Mouse (Mus musculus): ENCODE measurements at regions not wholly inside any gene's neighbourhood (a gene's known extent, or its start where the extent isn't known, plus 50 kb on each side); places are given as distances from the start of the nearest gene placed in this dataset.

GRCm38 (mm10) chr1:57083134-57083533 lies 104.7 kb upstream of the Satb2 start:
- no peak for TF ChIP-seq EP300 (IDR thresholded peaks at IDR 0.05; ENCODE audit: insufficient read depth, low read depth, low read length)
- H3K27ac ChIP-seq = no peak overlapping the region
- WGBS = 82% methylated on average over 17 of the region's 17 CpGs

GRCm38 (mm10) chr1:57083540-57084083 lies 105.2 kb upstream of the Satb2 start:
- no peak for DNase-seq
- WGBS = 84% methylated on average over 6 of the region's 6 CpGs
- H3K4me1 ChIP-seq (ENCODE audit: control insufficient read depth, insufficient read depth, low read length) = no peaks in the 10 kb centered on the region
- H3K9ac ChIP-seq (ENCODE audit: low read depth, low read length) = no peak overlapping the region
- no peak overlapping the region for H3K27ac ChIP-seq
- intact Hi-C loops (cut with DNase I) = no loop called here
- TF ChIP-seq POLR2A (IDR thresholded peaks at IDR 0.05; ENCODE audit: insufficient read depth, low read depth, low read length) (no peak), CTCF (IDR thresholded peaks at IDR 0.05) (no peak), EP300 (IDR thresholded peaks at IDR 0.05; ENCODE audit: insufficient read depth, low read depth, low read length) (no peak)
- no peaks in the 10 kb centered on the region for H3K27me3 ChIP-seq (ENCODE audit: control insufficient read depth, insufficient read depth, low read length)
- H3K4me3 ChIP-seq = no peak overlapping the region
- no peaks in the 10 kb centered on the region for H3K36me3 ChIP-seq (ENCODE audit: control insufficient read depth, insufficient read depth, low read length)
- H3K79me2 ChIP-seq (replicated peaks; ENCODE audit: control insufficient read depth, insufficient read depth, low read length) = no peaks in the 10 kb centered on the region

More at GRCm38 (mm10) chr1:57083134-57083533, 104.7 kb upstream of the Satb2 start:
- no peak overlapping the region for H3K9ac ChIP-seq (ENCODE audit: low read depth, low read length)
- no peak for DNase-seq
- intact Hi-C loops (cut with DNase I) = no loop called here
- H3K27me3 ChIP-seq (ENCODE audit: control insufficient read depth, insufficient read depth, low read length) = no peaks in the 10 kb centered on the region
- H3K79me2 ChIP-seq (replicated peaks; ENCODE audit: control insufficient read depth, insufficient read depth, low read length) = no peaks in the 10 kb centered on the region
- H3K36me3 ChIP-seq (ENCODE audit: control insufficient read depth, insufficient read depth, low read length) = no peaks in the 10 kb centered on the region
- H3K4me3 ChIP-seq = no peak overlapping the region
- no peaks in the 10 kb centered on the region for H3K4me1 ChIP-seq (ENCODE audit: control insufficient read depth, insufficient read depth, low read length)

- Histone ChIP-seq H3K27me3 (ENCODE audit: control insufficient read depth, insufficient read depth, low read length) (no peaks in the 10 kb centered on the region), H3K79me2 (replicated peaks; ENCODE audit: control insufficient read depth, insufficient read depth, low read length) (no peaks in the 10 kb centered on the region), H3K36me3 (ENCODE audit: control insufficient read depth, insufficient read depth, low read length) (no peaks in the 10 kb centered on the region), H3K27ac (no peak overlapping the region), H3K9ac (ENCODE audit: low read depth, low read length) (no peak overlapping the region), H3K4me1 (ENCODE audit: control insufficient read depth, insufficient read depth, low read length) (no peaks in the 10 kb centered on the region), H3K4me3 (no peak overlapping the region)
- no peak for DNase-seq
- intact Hi-C loops (cut with DNase I) = no loop called here
- TF ChIP-seq CTCF (IDR thresholded peaks at IDR 0.05) (no peak), POLR2A (IDR thresholded peaks at IDR 0.05; ENCODE audit: insufficient read depth, low read depth, low read length) (no peak), EP300 (IDR thresholded peaks at IDR 0.05; ENCODE audit: insufficient read depth, low read depth, low read length) (no peak)
- WGBS = 56% methylated on average over 18 of the region's 18 CpGs
These were observed 117.2 kb upstream of the Satb2 start for GRCm38 (mm10) chr1:57095361-57096247.

GRCm38 (mm10) chr1:57096248-57096600 lies 117.8 kb upstream of the Satb2 start:
- no peaks in the 10 kb centered on the region for H3K27me3 ChIP-seq (ENCODE audit: control insufficient read depth, insufficient read depth, low read length)
- intact Hi-C loops (cut with DNase I) = no loop called here
- no peaks in the 10 kb centered on the region for H3K4me1 ChIP-seq (ENCODE audit: control insufficient read depth, insufficient read depth, low read length)
- 84% methylated on average over 4 of the region's 4 CpGs for WGBS
- H3K36me3 ChIP-seq (ENCODE audit: control insufficient read depth, insufficient read depth, low read length) = no peaks in the 10 kb centered on the region
- no peaks in the 10 kb centered on the region for H3K79me2 ChIP-seq (replicated peaks; ENCODE audit: control insufficient read depth, insufficient read depth, low read length)
- TF ChIP-seq EP300 (IDR thresholded peaks at IDR 0.05; ENCODE audit: insufficient read depth, low read depth, low read length) (no peak), CTCF (IDR thresholded peaks at IDR 0.05) (no peak), POLR2A (IDR thresholded peaks at IDR 0.05; ENCODE audit: insufficient read depth, low read depth, low read length) (no peak)
- H3K27ac ChIP-seq = no peak overlapping the region
- H3K9ac ChIP-seq (ENCODE audit: low read depth, low read length) = no peak overlapping the region
- DNase-seq = no peak
- H3K4me3 ChIP-seq = no peak overlapping the region

- no peaks in the 10 kb centered on the region for H3K4me1 ChIP-seq (ENCODE audit: control insufficient read depth, insufficient read depth, low read length)
- H3K36me3 ChIP-seq (ENCODE audit: control insufficient read depth, insufficient read depth, low read length) = no peaks in the 10 kb centered on the region
- H3K9ac ChIP-seq (ENCODE audit: low read depth, low read length) = no peak overlapping the region
- DNase-seq = no peak
- no peaks in the 10 kb centered on the region for H3K27me3 ChIP-seq (ENCODE audit: control insufficient read depth, insufficient read depth, low read length)
- no peak overlapping the region for H3K27ac ChIP-seq
- no peak overlapping the region for H3K4me3 ChIP-seq
- 66% methylated on average over 8 of the region's 8 CpGs for WGBS
- intact Hi-C loops (cut with DNase I) = no loop called here
- TF ChIP-seq POLR2A (IDR thresholded peaks at IDR 0.05; ENCODE audit: insufficient read depth, low read depth, low read length) = no peak
- no peak for TF ChIP-seq EP300 (IDR thresholded peaks at IDR 0.05; ENCODE audit: insufficient read depth, low read depth, low read length)
- no peak for TF ChIP-seq CTCF (IDR thresholded peaks at IDR 0.05)
- H3K79me2 ChIP-seq (replicated peaks; ENCODE audit: control insufficient read depth, insufficient read depth, low read length) = no peaks in the 10 kb centered on the region
These were observed 118.3 kb upstream of the Satb2 start for GRCm38 (mm10) chr1:57096740-57097139.

GRCm38 (mm10) chr1:57100614-57101013 lies 122.2 kb upstream of the Satb2 start:
- TF ChIP-seq POLR2A (IDR thresholded peaks at IDR 0.05; ENCODE audit: insufficient read depth, low read depth, low read length) = no peak
- no peak for TF ChIP-seq CTCF (IDR thresholded peaks at IDR 0.05)
- no peak for TF ChIP-seq EP300 (IDR thresholded peaks at IDR 0.05; ENCODE audit: insufficient read depth, low read depth, low read length)
- no peak for DNase-seq
- Histone ChIP-seq H3K36me3 (ENCODE audit: control insufficient read depth, insufficient read depth, low read length) (no peaks in the 10 kb centered on the region), H3K27me3 (ENCODE audit: control insufficient read depth, insufficient read depth, low read length) (no peaks in the 10 kb centered on the region), H3K4me3 (no peak overlapping the region), H3K4me1 (ENCODE audit: control insufficient read depth, insufficient read depth, low read length) (no peaks in the 10 kb centered on the region), H3K27ac (no peak overlapping the region), H3K9ac (ENCODE audit: low read depth, low read length) (no peak overlapping the region), H3K79me2 (replicated peaks; ENCODE audit: control insufficient read depth, insufficient read depth, low read length) (no peaks in the 10 kb centered on the region)
- intact Hi-C loops (cut with DNase I) = no loop called here
- WGBS = 85% methylated on average over 2 of the region's 2 CpGs

Data from heart, adult 2 months (tissue).